25 mouse cellular contexts compared by ENCODE assay signal in the genomic region with DNA sequence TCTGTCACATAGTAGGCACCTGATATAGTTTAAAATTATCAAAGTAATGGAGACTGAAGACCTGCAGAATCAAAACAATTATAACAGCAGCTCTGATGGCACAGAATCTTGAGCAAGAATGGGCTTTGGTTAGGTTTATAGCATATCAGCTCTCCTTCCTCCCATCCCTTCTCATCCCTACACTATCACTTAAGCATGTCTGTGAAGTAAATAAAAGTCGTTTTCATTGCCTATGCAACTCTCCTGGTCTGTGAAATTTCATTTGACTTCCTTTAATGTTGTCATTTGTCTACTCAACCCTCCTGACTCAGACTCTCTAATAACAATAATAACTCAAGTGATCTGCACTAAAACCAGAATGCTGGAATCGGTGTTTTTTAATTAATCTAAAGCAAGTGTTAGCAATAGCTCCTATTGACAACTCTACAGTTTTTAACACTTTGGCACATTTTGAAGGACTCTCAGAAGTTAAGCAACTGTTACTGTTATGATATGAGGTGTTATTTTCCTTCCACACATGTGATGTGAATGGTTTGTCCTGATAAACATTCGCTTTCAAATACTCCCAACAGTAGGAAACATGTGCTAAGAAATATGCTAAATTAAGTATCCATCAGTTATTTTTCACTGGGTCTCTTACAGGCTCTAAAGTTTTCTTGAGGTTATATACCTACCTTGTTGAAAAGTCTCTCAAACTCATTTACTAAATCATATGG. TPM values are rescaled to one million over a fixed set of nuclear protein-coding genes. Genes with fewer than 3 reads are reported as not detected.
DNase-seq lines count a peak whose midpoint lies in the region; ATAC-seq and TF ChIP-seq lines count a peak whose summit lies in the region.
"Had no signal": no experiment of that assay in that cellular context is flagged by ENCODE, and none has a peak within 500 bp of the region (broad histone marks: within the 10 kb centered on the region; RNA-seq: fewer than 3 reads in every experiment).

No protein-coding gene starts in this region.

- no peak overlapping the region for H3K4me2 ChIP-seq in liver, embryonic 12.5 days
- no peak overlapping the region for H3K4me2 ChIP-seq in liver, embryonic 15.5 days
- no peak overlapping the region for H3K4me2 ChIP-seq in lung, postnatal 0 days (replicated peaks; ENCODE audit: low read depth, low read length)
- H3K4me2 ChIP-seq in midbrain, embryonic 11.5 days = no peak overlapping the region
- H3K4me2 ChIP-seq: forebrain, embryonic 12.5 days; forebrain, embryonic 15.5 days; heart, embryonic 12.5 days; heart, embryonic 15.5 days; hindbrain, embryonic 14.5 days had no signal

- H3K27me3 ChIP-seq in liver, embryonic 12.5 days (replicated peaks) = no peaks in the 10 kb centered on the region; the same call in 1 of the 2 replicates
- H3K27me3 ChIP-seq in liver, embryonic 15.5 days = no peaks in the 10 kb centered on the region; the same call in 1 of the 2 replicates
- no peaks in the 10 kb centered on the region for H3K27me3 ChIP-seq in lung, postnatal 0 days (replicated peaks; ENCODE audit: insufficient read depth, low read length)
- peaks cover 2% of the 10 kb centered on the region; the same call in 1 of the 2 replicates for H3K27me3 ChIP-seq in midbrain, embryonic 11.5 days (ENCODE audit: control insufficient read depth, insufficient read depth, low read length)
- H3K27me3 ChIP-seq: forebrain, embryonic 15.5 days; heart, embryonic 12.5 days; heart, embryonic 15.5 days had no signal

- no peak for TF ChIP-seq CTCF in gastrocnemius, adult 2 months (IDR thresholded peaks at IDR 0.05)
- TF ChIP-seq CTCF in lung, postnatal 0 days (IDR thresholded peaks at IDR 0.05) = no peak

- WGBS in liver, embryonic 12.5 days (ENCODE audit: insufficient replicate concordance) = 49% methylated on average over 3 of the region's 3 CpGs
- WGBS in liver, embryonic 15.5 days (ENCODE audit: insufficient replicate concordance) = 42% methylated on average over 3 of the region's 3 CpGs
- 79% methylated on average over 3 of the region's 3 CpGs for WGBS in lung, postnatal 0 days
- 85% methylated on average over 3 of the region's 3 CpGs for WGBS in midbrain, embryonic 11.5 days

- H3K9ac ChIP-seq in liver, embryonic 12.5 days = no peak overlapping the region
- no peak overlapping the region for H3K9ac ChIP-seq in liver, embryonic 15.5 days
- no peak overlapping the region for H3K9ac ChIP-seq in lung, postnatal 0 days (replicated peaks; ENCODE audit: low read depth)
- no peak overlapping the region for H3K9ac ChIP-seq in midbrain, embryonic 11.5 days (ENCODE audit: low read length)
- H3K9ac ChIP-seq: forebrain, embryonic 12.5 days; forebrain, embryonic 15.5 days; heart, embryonic 12.5 days; heart, embryonic 15.5 days; hindbrain, embryonic 14.5 days had no signal

- intact Hi-C loops in gastrocnemius, adult 2 months (cut with DNase I) = no loop called here

- H3K27ac ChIP-seq in liver, embryonic 12.5 days = peak overlapping the region; percentile 45; the same call in 1 of the 2 replicates
- H3K27ac ChIP-seq in liver, embryonic 15.5 days (replicated peaks) = peak overlapping the region; percentile 53
- no peak overlapping the region for H3K27ac ChIP-seq in gastrocnemius, adult 2 months
- H3K27ac ChIP-seq in lung, postnatal 0 days (ENCODE audit: low read length) = no peak overlapping the region
- H3K27ac ChIP-seq in midbrain, embryonic 11.5 days (ENCODE audit: low read depth, low read length) = no peak overlapping the region
- H3K27ac ChIP-seq: forebrain, embryonic 12.5 days; forebrain, embryonic 15.5 days; heart, embryonic 15.5 days; hindbrain, embryonic 14.5 days; hindbrain, postnatal 0 days had no signal

- H3K36me3 ChIP-seq in liver, embryonic 12.5 days = no peaks in the 10 kb centered on the region
- H3K36me3 ChIP-seq in liver, embryonic 15.5 days (replicated peaks) = no peaks in the 10 kb centered on the region
- no peaks in the 10 kb centered on the region for H3K36me3 ChIP-seq in lung, postnatal 0 days (ENCODE audit: insufficient read depth, low read length)
- no peaks in the 10 kb centered on the region for H3K36me3 ChIP-seq in midbrain, embryonic 11.5 days (ENCODE audit: control insufficient read depth, insufficient read depth, low read length)
- H3K36me3 ChIP-seq: forebrain, embryonic 12.5 days; forebrain, embryonic 15.5 days; heart, embryonic 12.5 days; heart, embryonic 15.5 days had no signal

- peak; percentile 95 for ATAC-seq in erythroblast, adult 5-6 weeks (replicated peaks; ENCODE audit: low FRiP score, poor library complexity, severe bottlenecking)
- ATAC-seq in liver, embryonic 12.5 days = peak; percentile 79
- peak; percentile 76 for ATAC-seq in liver, embryonic 15.5 days (ENCODE audit: insufficient read depth)
- peak; percentile 68 for ATAC-seq in megakaryocyte progenitor cell, adult 5-6 weeks (replicated peaks; ENCODE audit: poor library complexity)
- ATAC-seq in lung, postnatal 0 days = no peak
- no peak for ATAC-seq in midbrain, embryonic 11.5 days (ENCODE audit: low FRiP score)
- ATAC-seq: activated CD4-positive, CD25-positive, alpha-beta regulatory T cell, adult 4 months; CD4-positive, CD25-positive, alpha-beta regulatory T cell, adult 4 months; forebrain, embryonic 15.5 days; hindbrain, postnatal 0 days had no signal

- no peak overlapping the region for H3K4me3 ChIP-seq in liver, embryonic 12.5 days
- no peak overlapping the region for H3K4me3 ChIP-seq in liver, embryonic 15.5 days (replicated peaks)
- no peak overlapping the region for H3K4me3 ChIP-seq in gastrocnemius, adult 2 months
- no peak overlapping the region for H3K4me3 ChIP-seq in lung, postnatal 0 days (ENCODE audit: low read depth, low read length)
- H3K4me3 ChIP-seq in midbrain, embryonic 11.5 days (ENCODE audit: low read depth, low read length) = no peak overlapping the region
- H3K4me3 ChIP-seq: forebrain, embryonic 12.5 days; forebrain, embryonic 15.5 days; heart, embryonic 12.5 days; heart, embryonic 15.5 days had no signal

- no peaks in the 10 kb centered on the region for H3K9me3 ChIP-seq in liver, embryonic 12.5 days (replicated peaks)
- H3K9me3 ChIP-seq in liver, embryonic 15.5 days (replicated peaks) = no peaks in the 10 kb centered on the region
- H3K9me3 ChIP-seq in lung, postnatal 0 days (ENCODE audit: low read length) = no peaks in the 10 kb centered on the region
- H3K9me3 ChIP-seq in midbrain, embryonic 11.5 days (ENCODE audit: control insufficient read depth, low read length) = no peaks in the 10 kb centered on the region
- H3K9me3 ChIP-seq: forebrain, embryonic 12.5 days; forebrain, embryonic 15.5 days; heart, embryonic 12.5 days; heart, embryonic 15.5 days had no signal

- DNase-seq in gastrocnemius, adult 2 months = no peak
- no peak for DNase-seq in lung, postnatal 0 days (ENCODE audit: low spot score)
- DNase-seq in midbrain, embryonic 11.5 days (ENCODE audit: low spot score, missing footprints) = no peak
- DNase-seq in heart, adult 9 months (ENCODE audit: low spot score in 2 of 2) = no peak
- DNase-seq: adrenal gland, adult 8-10 months; adrenal gland, postnatal 36 days; cerebellum, adult 18-20 months; cerebellum, adult 9-10 months; cerebellum, postnatal 14 days; gastrocnemius, postnatal 14 days; heart, adult 11 months; heart, postnatal 10 days; heart, postnatal 36 days had no signal

- peaks cover 18% of the 10 kb centered on the region for H3K4me1 ChIP-seq in liver, embryonic 12.5 days
- H3K4me1 ChIP-seq in liver, embryonic 15.5 days (replicated peaks) = peaks cover 19% of the 10 kb centered on the region
- H3K4me1 ChIP-seq in lung, postnatal 0 days (ENCODE audit: insufficient read depth, low read depth, low read length) = no peaks in the 10 kb centered on the region
- H3K4me1 ChIP-seq in midbrain, embryonic 11.5 days (ENCODE audit: control insufficient read depth, insufficient read depth, low read length) = no peaks in the 10 kb centered on the region
- H3K4me1 ChIP-seq: forebrain, embryonic 12.5 days; forebrain, embryonic 15.5 days; heart, embryonic 12.5 days; heart, embryonic 15.5 days had no signal

- TF ChIP-seq EP300 in lung, postnatal 0 days (IDR thresholded peaks at IDR 0.05) = no peak

RNA-seq across cellular contexts. Expression of a gene that starts 37.8 kb away (rescaled TPM):
- total RNA-seq in erythroblast, adult 5-6 weeks (2015; ENCODE audit: low replicate concordance) = 38.5 and 46.1 TPM in 2 replicates
- total RNA-seq in erythroblast, adult 5-6 weeks (2017; ENCODE audit: low replicate concordance) = 34.6 and 43.8 TPM in 2 replicates
- 22.5 and 24.6 TPM in 2 replicates for polyA plus RNA-seq in liver, embryonic 12.5 days (2016; fragmentation: Nextera tagmentation; extraction: Ambion mirVana)
- 9.4 and 10.9 TPM in 2 replicates for polyA plus RNA-seq in liver, embryonic 15.5 days (2015; fragmentation: Nextera tagmentation; extraction: Ambion mirVana)
- total RNA-seq in megakaryocyte progenitor cell, adult 5-6 weeks (2015) = 26.4 and 28.5 TPM in 2 replicates
- total RNA-seq in megakaryocyte progenitor cell, adult 5-6 weeks (2017) = 11.1 and 13.1 TPM in 2 replicates
- 1 to 10 TPM; 3.6 to 5.3 TPM for total RNA-seq in gastrocnemius, adult 2 months (2021)
- 4.8 and 5.7 TPM in 2 replicates for polyA plus RNA-seq in lung, postnatal 0 days (2015; fragmentation: Nextera tagmentation; extraction: Ambion mirVana)
- polyA plus RNA-seq in midbrain, embryonic 11.5 days (2014; fragmentation: Nextera tagmentation; extraction: Ambion mirVana) = 10.7 and 11.5 TPM in 2 replicates

Comparison
In these comparisons a context has a peak if more than half of its experiments do, and no peak if none do; other contexts are left out.
1. ATAC-seq: peak in erythroblast, adult 5-6 weeks (single experiment), liver, embryonic 12.5 days (single experiment), liver, embryonic 15.5 days (single experiment) and megakaryocyte progenitor cell, adult 5-6 weeks (single experiment); none in lung, postnatal 0 days (single experiment) and midbrain, embryonic 11.5 days (single experiment).
2. H3K27ac ChIP-seq: peak in liver, embryonic 12.5 days (single experiment) and liver, embryonic 15.5 days (single experiment); none in gastrocnemius, adult 2 months (single experiment), lung, postnatal 0 days (single experiment) and midbrain, embryonic 11.5 days (single experiment).